Mouse (Mus musculus): Measurements from ENCODE around the gene Asb17.

DNA sequence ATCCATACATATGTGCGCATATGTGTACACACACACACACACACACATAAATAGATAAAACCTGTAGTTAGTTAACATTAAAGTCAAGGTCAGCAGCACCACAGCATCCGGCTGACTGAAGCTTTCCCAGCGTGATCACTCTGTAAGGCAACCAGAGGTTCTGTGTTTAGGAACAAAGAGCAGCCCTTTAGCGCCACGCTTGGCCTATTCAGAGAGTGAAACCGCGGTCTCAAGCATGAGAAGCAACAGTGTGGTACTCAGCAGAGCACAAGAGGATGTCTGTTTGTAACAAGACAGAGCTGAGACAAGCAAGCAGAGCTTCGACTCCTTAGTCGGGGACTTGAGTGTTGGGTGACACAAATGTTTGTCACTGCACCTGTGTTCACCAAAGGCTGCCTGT lies 24.6 kb upstream of the Asb17 start:
- TF ChIP-seq CTCF (IDR thresholded peaks at IDR 0.05): no peak
- no peak for TF ChIP-seq POLR2A (IDR thresholded peaks at IDR 0.05; ENCODE audit: insufficient read depth, low read depth, low read length)
- TF ChIP-seq EP300 (IDR thresholded peaks at IDR 0.05; ENCODE audit: insufficient read depth, low read depth, low read length): no peak
